Mouse (Mus musculus): ENCODE data around the gene Gm20388. TPM values are rescaled to one million over a fixed set of nuclear protein-coding genes. Genes with fewer than 3 reads are reported as not detected.

Gene Gm20388
- polyA plus RNA-seq, 1 experiment from 2014 or later, result not detected

GRCm38 (mm10) chr8:120860423-120861126 is 949.9 kb downstream of the Gm20388 start:
- Histone ChIP-seq H3K4me2 (ENCODE audit: low read depth, low read length) (peak overlapping the region; percentile 34; the same call in 1 of the 2 replicates), H3K36me3 (ENCODE audit: control insufficient read depth, insufficient read depth, low read length) (no peaks in the 10 kb centered on the region)

GRCm38 (mm10) chr8:120863683-120864082 is 953.0 kb downstream of the Gm20388 start:
- Histone ChIP-seq H3K4me1 (replicated peaks; ENCODE audit: control insufficient read depth, insufficient read depth, low read length) (peaks cover 31% of the 10 kb centered on the region), H3K4me2 (ENCODE audit: low read depth, low read length) (no peak overlapping the region), H3K9ac (ENCODE audit: low read length) (no peak overlapping the region), H3K4me3 (ENCODE audit: low read length) (no peak overlapping the region), H3K36me3 (ENCODE audit: control insufficient read depth, insufficient read depth, low read length) (no peaks in the 10 kb centered on the region), H3K27ac (ENCODE audit: low read length) (no peak overlapping the region), H3K27me3 (ENCODE audit: control insufficient read depth, insufficient read depth, low read depth, low read length) (no peaks in the 10 kb centered on the region), H3K9me3 (ENCODE audit: control insufficient read depth, low read length) (no peaks in the 10 kb centered on the region)
- WGBS, result 49% methylated on average over 4 of the region's 4 CpGs
- no peak for ATAC-seq (ENCODE audit: low read depth)

More at GRCm38 (mm10) chr8:120860423-120861126, 949.9 kb downstream of the Gm20388 start:
- peak overlapping the region; percentile 22; the same call in 1 of the 2 replicates for H3K9ac ChIP-seq (ENCODE audit: low read length)
- ATAC-seq (ENCODE audit: low read depth), result peak; percentile 91
- no peak overlapping the region for H3K4me3 ChIP-seq (ENCODE audit: low read length)
- peak overlapping the region; percentile 94 for H3K27ac ChIP-seq (ENCODE audit: low read length)
- H3K9me3 ChIP-seq (ENCODE audit: control insufficient read depth, low read length), result no peaks in the 10 kb centered on the region
- H3K4me1 ChIP-seq (replicated peaks; ENCODE audit: control insufficient read depth, insufficient read depth, low read length), result peaks cover 25% of the 10 kb centered on the region
- WGBS, result 25% methylated on average over 24 of the region's 24 CpGs
- no peaks in the 10 kb centered on the region for H3K27me3 ChIP-seq (ENCODE audit: control insufficient read depth, insufficient read depth, low read depth, low read length)

GRCm38 (mm10) chr8:120867386-120867785 is 956.7 kb downstream of the Gm20388 start:
- ATAC-seq (ENCODE audit: low read depth), result no peak
- Histone ChIP-seq H3K27ac (ENCODE audit: low read length) (no peak overlapping the region), H3K36me3 (ENCODE audit: control insufficient read depth, insufficient read depth, low read length) (no peaks in the 10 kb centered on the region), H3K4me3 (ENCODE audit: low read length) (no peak overlapping the region), H3K4me1 (replicated peaks; ENCODE audit: control insufficient read depth, insufficient read depth, low read length) (peaks cover 9% of the 10 kb centered on the region; the same call in 1 of the 2 replicates), H3K27me3 (ENCODE audit: control insufficient read depth, insufficient read depth, low read depth, low read length) (no peaks in the 10 kb centered on the region), H3K9ac (ENCODE audit: low read length) (no peak overlapping the region), H3K9me3 (ENCODE audit: control insufficient read depth, low read length) (0 out of 2 replicates have a peak, but pooled peaks cover 2% of the 10 kb centered on the region), H3K4me2 (ENCODE audit: low read depth, low read length) (no peak overlapping the region)
- WGBS, result 49% methylated on average over 6 of the region's 6 CpGs

- no peak for ATAC-seq (ENCODE audit: low read depth)
- Histone ChIP-seq H3K27ac (ENCODE audit: low read length) (no peak overlapping the region), H3K4me3 (ENCODE audit: low read length) (no peak overlapping the region), H3K9me3 (ENCODE audit: control insufficient read depth, low read length) (0 out of 2 replicates have a peak, but pooled peaks cover 2% of the 10 kb centered on the region), H3K4me2 (ENCODE audit: low read depth, low read length) (no peak overlapping the region), H3K9ac (ENCODE audit: low read length) (no peak overlapping the region), H3K4me1 (replicated peaks; ENCODE audit: control insufficient read depth, insufficient read depth, low read length) (no peaks in the 10 kb centered on the region), H3K36me3 (ENCODE audit: control insufficient read depth, insufficient read depth, low read length) (no peaks in the 10 kb centered on the region), H3K27me3 (ENCODE audit: control insufficient read depth, insufficient read depth, low read depth, low read length) (no peaks in the 10 kb centered on the region; the same call in 1 of the 2 replicates)
- 84% methylated on average over 6 of the region's 6 CpGs for WGBS
Observed at GRCm38 (mm10) chr8:120872661-120873060, 962.0 kb downstream of the Gm20388 start.

- no peak overlapping the region for H3K4me3 ChIP-seq (ENCODE audit: low read length)
- 0 out of 2 replicates have a peak, but pooled peaks cover 2% of the 10 kb centered on the region for H3K9me3 ChIP-seq (ENCODE audit: control insufficient read depth, low read length)
- peak; percentile 83 for ATAC-seq (ENCODE audit: low read depth)
- H3K4me2 ChIP-seq (ENCODE audit: low read depth, low read length), result peak overlapping the region; percentile 30; the same call in 1 of the 2 replicates
- peak overlapping the region; percentile 89 for H3K27ac ChIP-seq (ENCODE audit: low read length)
- no peaks in the 10 kb centered on the region for H3K36me3 ChIP-seq (ENCODE audit: control insufficient read depth, insufficient read depth, low read length)
- H3K4me1 ChIP-seq (replicated peaks; ENCODE audit: control insufficient read depth, insufficient read depth, low read length), result no peaks in the 10 kb centered on the region
- WGBS, result 15% methylated on average over 24 of the region's 24 CpGs
- peaks cover 2% of the 10 kb centered on the region; the same call in 1 of the 2 replicates for H3K27me3 ChIP-seq (ENCODE audit: control insufficient read depth, insufficient read depth, low read depth, low read length)
- H3K9ac ChIP-seq (ENCODE audit: low read length), result no peak overlapping the region
Observed at GRCm38 (mm10) chr8:120876010-120876918, 965.6 kb downstream of the Gm20388 start.

GRCm38 (mm10) chr8:120877005-120877404 is 966.4 kb downstream of the Gm20388 start:
- H3K27ac ChIP-seq (ENCODE audit: low read length), result peak overlapping the region; percentile 89
- H3K4me2 ChIP-seq (ENCODE audit: low read depth, low read length), result peak overlapping the region; percentile 30; the same call in 1 of the 2 replicates
- peak; percentile 45 for ATAC-seq (ENCODE audit: low read depth)
- H3K9ac ChIP-seq (ENCODE audit: low read length), result no peak overlapping the region
- H3K4me1 ChIP-seq (replicated peaks; ENCODE audit: control insufficient read depth, insufficient read depth, low read length), result no peaks in the 10 kb centered on the region
- H3K27me3 ChIP-seq (ENCODE audit: control insufficient read depth, insufficient read depth, low read depth, low read length), result peaks cover 6% of the 10 kb centered on the region; the same call in 1 of the 2 replicates
- H3K4me3 ChIP-seq (ENCODE audit: low read length), result no peak overlapping the region
- no peaks in the 10 kb centered on the region for H3K9me3 ChIP-seq (ENCODE audit: control insufficient read depth, low read length)
- 53% methylated on average over 7 of the region's 7 CpGs for WGBS
- no peaks in the 10 kb centered on the region for H3K36me3 ChIP-seq (ENCODE audit: control insufficient read depth, insufficient read depth, low read length)

GRCm38 (mm10) chr8:120879928-120880327 is 969.3 kb downstream of the Gm20388 start:
- H3K27me3 ChIP-seq (ENCODE audit: control insufficient read depth, insufficient read depth, low read depth, low read length), result peaks cover 26% of the 10 kb centered on the region
- H3K4me3 ChIP-seq (ENCODE audit: low read length), result peak overlapping the region; percentile 30
- WGBS, result 49% methylated on average over 6 of the region's 6 CpGs
- H3K4me2 ChIP-seq (ENCODE audit: low read depth, low read length), result peak overlapping the region; percentile 42
- H3K4me1 ChIP-seq (replicated peaks; ENCODE audit: control insufficient read depth, insufficient read depth, low read length), result peaks cover 4% of the 10 kb centered on the region; the same call in 1 of the 2 replicates
- H3K27ac ChIP-seq (ENCODE audit: low read length), result peak overlapping the region; percentile 41
- H3K9me3 ChIP-seq (ENCODE audit: control insufficient read depth, low read length), result no peaks in the 10 kb centered on the region
- peak overlapping the region; percentile 56 for H3K9ac ChIP-seq (ENCODE audit: low read length)
- no peaks in the 10 kb centered on the region for H3K36me3 ChIP-seq (ENCODE audit: control insufficient read depth, insufficient read depth, low read length)
- no peak for ATAC-seq (ENCODE audit: low read depth)

- H3K4me2 ChIP-seq (ENCODE audit: low read depth, low read length), result peak overlapping the region; percentile 40
- peak overlapping the region; percentile 56 for H3K9ac ChIP-seq (ENCODE audit: low read length)
- H3K9me3 ChIP-seq (ENCODE audit: control insufficient read depth, low read length), result no peaks in the 10 kb centered on the region
- ATAC-seq (ENCODE audit: low read depth), result no peak
- peaks cover 37% of the 10 kb centered on the region for H3K27me3 ChIP-seq (ENCODE audit: control insufficient read depth, insufficient read depth, low read depth, low read length)
- no peaks in the 10 kb centered on the region for H3K36me3 ChIP-seq (ENCODE audit: control insufficient read depth, insufficient read depth, low read length)
- peak overlapping the region; percentile 36; the same call in 1 of the 2 replicates for H3K27ac ChIP-seq (ENCODE audit: low read length)
- WGBS, result 52% methylated on average over 10 of the region's 10 CpGs
- peaks cover 4% of the 10 kb centered on the region; the same call in 1 of the 2 replicates for H3K4me1 ChIP-seq (replicated peaks; ENCODE audit: control insufficient read depth, insufficient read depth, low read length)
- peak overlapping the region; percentile 20 for H3K4me3 ChIP-seq (ENCODE audit: low read length)
Observed at GRCm38 (mm10) chr8:120881634-120882033, 971.0 kb downstream of the Gm20388 start.
